ENCODE assay signal across 7 mouse cellular contexts in the genomic region with DNA sequence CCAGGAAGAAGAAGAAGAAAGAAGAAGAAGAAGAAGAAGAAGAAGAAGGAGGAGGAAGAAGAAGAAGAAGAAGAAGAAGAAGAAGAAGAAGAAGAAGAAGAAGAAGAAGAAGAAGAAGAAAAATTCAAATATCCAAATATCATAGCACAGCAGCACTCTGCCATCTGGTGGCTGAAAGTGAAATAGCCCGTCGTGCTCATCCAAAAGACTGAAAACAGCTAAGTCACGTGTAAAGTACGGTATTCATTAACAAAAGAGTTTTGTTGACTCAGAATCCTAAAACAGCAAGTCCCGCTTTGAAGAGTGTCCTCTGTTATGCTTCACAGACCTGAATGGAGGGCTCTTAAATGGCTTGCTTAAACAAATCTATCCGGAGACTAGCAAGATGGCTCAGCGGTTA.
DNase-seq lines count a peak whose midpoint lies in the region; ATAC-seq and TF ChIP-seq lines count a peak whose summit lies in the region.

No protein-coding gene starts in this region.

- 25% methylated on average over 7 of the region's 7 CpGs for WGBS in heart, postnatal 0 days
- WGBS in liver, postnatal 0 days (ENCODE audit: insufficient replicate concordance): 19% methylated on average over 7 of the region's 7 CpGs

- peak; percentile 46 for DNase-seq in CD4-positive helper T cell, adult 2 months (ENCODE audit: low read depth, low spot score)
- DNase-seq in Muller cell, postnatal 12 days (ENCODE audit: inconsistent ontology term): peak; percentile 48
- peak; percentile 86 for DNase-seq in embryo, embryonic 10.5 days (ENCODE audit: low spot score)
- peak; percentile 51 for DNase-seq in heart, postnatal 0 days (ENCODE audit: low spot score)
- DNase-seq in kidney, postnatal 4 days: peak; percentile 81 to 83
- peak; percentile 56 for DNase-seq in liver, postnatal 0 days
- DNase-seq in ovary, postnatal 14 days (ENCODE audit: low spot score): peak; percentile 29

- no peaks in the 10 kb centered on the region for H3K9me3 ChIP-seq in heart, postnatal 0 days (replicated peaks; ENCODE audit: control insufficient read depth, low read length)
- H3K9me3 ChIP-seq in liver, postnatal 0 days (ENCODE audit: low read length): no peaks in the 10 kb centered on the region

- peak overlapping the region; percentile 44 for H3K4me2 ChIP-seq in heart, postnatal 0 days (ENCODE audit: low read depth, low read length)
- peak overlapping the region; percentile 53 for H3K4me2 ChIP-seq in liver, postnatal 0 days (ENCODE audit: low read depth, low read length)

- no peak overlapping the region for H3K9ac ChIP-seq in heart, postnatal 0 days (replicated peaks; ENCODE audit: low read depth, low read length)
- H3K9ac ChIP-seq in liver, postnatal 0 days (replicated peaks): no peak overlapping the region

- ATAC-seq in heart, postnatal 0 days (ENCODE audit: insufficient read depth, low read depth): no peak
- peak; percentile 33; the same call in 1 of the 2 replicates for ATAC-seq in liver, postnatal 0 days

- TF ChIP-seq CTCF in heart, postnatal 0 days (IDR thresholded peaks at IDR 0.05; ENCODE audit: low read depth): peak; percentile 74
- TF ChIP-seq CTCF in liver, postnatal 0 days (IDR thresholded peaks at IDR 0.05; ENCODE audit: low read depth): peak; percentile 76

- H3K27me3 ChIP-seq in heart, postnatal 0 days (ENCODE audit: control insufficient read depth, insufficient read depth, low read length): no peaks in the 10 kb centered on the region
- H3K27me3 ChIP-seq in liver, postnatal 0 days (ENCODE audit: insufficient read depth, low read length): no peaks in the 10 kb centered on the region

- no peaks in the 10 kb centered on the region for H3K4me1 ChIP-seq in heart, postnatal 0 days (ENCODE audit: control insufficient read depth, insufficient read depth)
- 0 out of 2 replicates have a peak, but pooled peaks cover 3% of the 10 kb centered on the region for H3K4me1 ChIP-seq in liver, postnatal 0 days (ENCODE audit: insufficient read depth)

- no peaks in the 10 kb centered on the region for H3K36me3 ChIP-seq in heart, postnatal 0 days (replicated peaks; ENCODE audit: control insufficient read depth, insufficient read depth, low read length)
- no peaks in the 10 kb centered on the region for H3K36me3 ChIP-seq in liver, postnatal 0 days (replicated peaks; ENCODE audit: insufficient read depth, low read length)

- peak overlapping the region; percentile 26; the same call in 1 of the 2 replicates for H3K4me3 ChIP-seq in heart, postnatal 0 days (ENCODE audit: low read depth, low read length)
- H3K4me3 ChIP-seq in liver, postnatal 0 days (ENCODE audit: low read depth, low read length): no peak overlapping the region

- no peak overlapping the region for H3K27ac ChIP-seq in heart, postnatal 0 days (ENCODE audit: low read depth)
- H3K27ac ChIP-seq in liver, postnatal 0 days (ENCODE audit: low read depth): no peak overlapping the region

- TF ChIP-seq EP300 in heart, postnatal 0 days (IDR thresholded peaks at IDR 0.05; ENCODE audit: low read depth): no peak
- TF ChIP-seq EP300 in liver, postnatal 0 days (IDR thresholded peaks at IDR 0.05; ENCODE audit: low read depth): no peak

Comparison
In these comparisons a context has a peak if more than half of its experiments do, and no peak if none do; other contexts are left out.
1. DNase-seq: peak in every context shown above with its lines; median percentile 86 in embryo, embryonic 10.5 days; 82 in kidney, postnatal 4 days; 56 in liver, postnatal 0 days; 51 in heart, postnatal 0 days; 48 in Muller cell, postnatal 12 days; 46 in CD4-positive helper T cell, adult 2 months; 29 in ovary, postnatal 14 days.